Mouse (Mus musculus) neural tube, embryonic 12.5 days (tissue): ENCODE measurements around the gene Cdk6. TPM values are rescaled to one million over a fixed set of nuclear protein-coding genes. Genes with fewer than 3 reads are reported as not detected.
A peak's percentile ranks its signal among the peaks of the same experiment; 100 is the strongest.
"Not testable (repeated sequence)": the region's sequence is repeated elsewhere in the genome, so short reads cannot be mapped to it uniquely, and the experiment has no call there.

Experiments
- ATAC-seq: fragments of 200-750 bp; cut with Nextera tagmentation; 2 replicates; pipeline ENCODE4 v1.8.0; 2017; ENCODE audit warnings: low read depth, mild to moderate bottlenecking, moderate TSS enrichment, moderate library complexity; ENCODE audit not compliant: low FRiP score
- H3K27ac ChIP-seq: fragments of 300-500 bp; sonication (generic); 2 replicates; pipeline ENCODE4 v1.5.1; 2016
- H3K27me3 ChIP-seq: fragments of 300-500 bp; sonication (generic); replicated peaks from 2 replicates; pipeline ENCODE4 v1.6.1; 2016; ENCODE audit warnings: mild to moderate bottlenecking
- H3K36me3 ChIP-seq: fragments of 300-500 bp; sonication (generic); 2 replicates; pipeline ENCODE4 v1.6.1; 2016; ENCODE audit warnings: mild to moderate bottlenecking
- H3K4me1 ChIP-seq: fragments of 300-500 bp; sonication (generic); 2 replicates; pipeline ENCODE4 v1.6.1; 2016
- H3K4me2 ChIP-seq: fragments of 300-500 bp; sonication (generic); replicated peaks from 2 replicates; pipeline ENCODE4 v1.6.1; 2016; ENCODE audit warnings: mild to moderate bottlenecking
- H3K4me3 ChIP-seq: fragments of 300-500 bp; sonication (generic); 2 replicates; pipeline ENCODE4 v1.5.1; 2016
- H3K9ac ChIP-seq: fragments of 300-500 bp; sonication (generic); 2 replicates; pipeline ENCODE4 v1.6.1; 2016; ENCODE audit warnings: mild to moderate bottlenecking
- H3K9me3 ChIP-seq: fragments of 300-500 bp; sonication (generic); 2 replicates; pipeline ENCODE4 v1.6.1; 2016; ENCODE audit warnings: mild to moderate bottlenecking
- WGBS: fragments of 180-500 bp; shearing (Covaris S2); methylation state at CpG from one replicate; pipeline ENCODE4 v1.1.7; 2016; 5-methylcytosine and 5-hydroxymethylcytosine counted together
- polyA plus RNA-seq: library from polyadenylated mRNA; unstranded; fragments of >200 nt; fragmentation: Nextera tagmentation; extraction: Ambion mirVana; gene quantifications from 2 replicates; pipeline ENCODE4 v1.2.1, GENCODE M21; 2016

Gene Cdk6
- polyA plus RNA-seq: 18.5 and 27.5 TPM in 2 replicates

- H3K9ac ChIP-seq: peak within 1 kb of the TSS; percentile 69
- WGBS: under 1% methylated on average over 59 of the region's 59 CpGs
- H3K4me3 ChIP-seq: peak within 1 kb of the TSS; percentile 53
- H3K4me1 ChIP-seq: peaks cover 18% of the 10 kb centered on the region
- no peaks in the 10 kb centered on the region for H3K9me3 ChIP-seq
- peak within 1 kb of the TSS; percentile 96 for H3K4me2 ChIP-seq
- no peaks in the 10 kb centered on the region for H3K36me3 ChIP-seq
- peaks cover 27% of the 10 kb centered on the region for H3K27me3 ChIP-seq
- H3K27ac ChIP-seq: no peak within 1 kb of the TSS
- ATAC-seq: peak; percentile 23
These were observed at the start of gene Cdk6 for GRCm38 (mm10) chr5:3341111-3341911. Gene Cdk6, plus strand, starts transcription at chr5:3341485.

GRCm38 (mm10) chr5:3293666-3294065 lies 47.6 kb upstream of the Cdk6 start:
- Histone ChIP-seq H3K9me3 (no peaks in the 10 kb centered on the region), H3K4me3 (no peak overlapping the region), H3K36me3 (no peaks in the 10 kb centered on the region), H3K27ac (no peak overlapping the region), H3K4me2 (no peak overlapping the region), H3K27me3 (no peaks in the 10 kb centered on the region), H3K4me1 (no peaks in the 10 kb centered on the region), H3K9ac (no peak overlapping the region)
- no peak for ATAC-seq
- WGBS: 80% methylated on average over 4 of the region's 4 CpGs

- Histone ChIP-seq H3K27ac (no peak overlapping the region), H3K36me3 (no peaks in the 10 kb centered on the region), H3K4me1 (no peaks in the 10 kb centered on the region), H3K9ac (no peak overlapping the region), H3K4me2 (no peak overlapping the region), H3K9me3 (0 out of 2 replicates have a peak, but pooled peaks cover 4% of the 10 kb centered on the region), H3K4me3 (no peak overlapping the region), H3K27me3 (no peaks in the 10 kb centered on the region)
- WGBS: 87% methylated on average over 12 of the region's 12 CpGs
- ATAC-seq: no peak
These were observed 40.4 kb upstream of the Cdk6 start for GRCm38 (mm10) chr5:3300801-3301457.

GRCm38 (mm10) chr5:3301535-3301934 lies 39.8 kb upstream of the Cdk6 start:
- no peaks in the 10 kb centered on the region for H3K4me1 ChIP-seq
- H3K9ac ChIP-seq: no peak overlapping the region
- no peak overlapping the region for H3K4me2 ChIP-seq
- H3K27ac ChIP-seq: no peak overlapping the region
- no peaks in the 10 kb centered on the region for H3K36me3 ChIP-seq
- ATAC-seq: no peak
- no peak overlapping the region for H3K4me3 ChIP-seq
- H3K9me3 ChIP-seq: 0 out of 2 replicates have a peak, but pooled peaks cover 4% of the 10 kb centered on the region
- no peaks in the 10 kb centered on the region for H3K27me3 ChIP-seq
- 78% methylated on average over 5 of the region's 5 CpGs for WGBS

- Histone ChIP-seq H3K4me2 (no peak overlapping the region), H3K27me3 (no peaks in the 10 kb centered on the region), H3K36me3 (no peaks in the 10 kb centered on the region), H3K27ac (no peak overlapping the region), H3K4me3 (no peak overlapping the region), H3K9me3 (0 out of 2 replicates have a peak, but pooled peaks cover 4% of the 10 kb centered on the region), H3K4me1 (no peaks in the 10 kb centered on the region), H3K9ac (no peak overlapping the region)
- WGBS: 95% methylated on average over 9 of the region's 9 CpGs
- no peak for ATAC-seq
These were observed 37.4 kb upstream of the Cdk6 start for GRCm38 (mm10) chr5:3303876-3304275.

- Histone ChIP-seq H3K9ac (no peak overlapping the region), H3K4me3 (no peak overlapping the region), H3K27me3 (no peaks in the 10 kb centered on the region), H3K9me3 (0 out of 2 replicates have a peak, but pooled peaks cover 4% of the 10 kb centered on the region), H3K4me1 (no peaks in the 10 kb centered on the region), H3K36me3 (no peaks in the 10 kb centered on the region), H3K27ac (no peak overlapping the region), H3K4me2 (no peak overlapping the region)
- WGBS: 87% methylated on average over 1 of the region's 1 CpGs
- no peak for ATAC-seq
These were observed 35.1 kb upstream of the Cdk6 start for GRCm38 (mm10) chr5:3306146-3306545.

- H3K27me3 ChIP-seq: no peaks in the 10 kb centered on the region
- H3K9ac ChIP-seq: no peak overlapping the region
- no peak overlapping the region for H3K4me3 ChIP-seq
- ATAC-seq: no peak
- H3K9me3 ChIP-seq: 0 out of 2 replicates have a peak, but pooled peaks cover 1% of the 10 kb centered on the region
- no peaks in the 10 kb centered on the region for H3K36me3 ChIP-seq
- no peaks in the 10 kb centered on the region for H3K4me1 ChIP-seq
- no peak overlapping the region for H3K27ac ChIP-seq
- no peak overlapping the region for H3K4me2 ChIP-seq
These were observed 32.2 kb upstream of the Cdk6 start for GRCm38 (mm10) chr5:3309122-3309521.

- no peaks in the 10 kb centered on the region for H3K9me3 ChIP-seq
- no peak overlapping the region for H3K27ac ChIP-seq
- no peak for ATAC-seq
- H3K9ac ChIP-seq: no peak overlapping the region
- no peak overlapping the region for H3K4me2 ChIP-seq
- 86% methylated on average over 1 of the region's 1 CpGs for WGBS
- no peak overlapping the region for H3K4me3 ChIP-seq
- H3K4me1 ChIP-seq: no peaks in the 10 kb centered on the region
- H3K36me3 ChIP-seq: no peaks in the 10 kb centered on the region
- no peaks in the 10 kb centered on the region for H3K27me3 ChIP-seq
These were observed 31.7 kb upstream of the Cdk6 start for GRCm38 (mm10) chr5:3309587-3309986.

GRCm38 (mm10) chr5:3311156-3311555 lies 30.1 kb upstream of the Cdk6 start:
- not testable (repeated sequence) for H3K27ac ChIP-seq, H3K36me3 ChIP-seq, H3K27me3 ChIP-seq, H3K9ac ChIP-seq, H3K4me3 ChIP-seq, ATAC-seq, H3K4me1 ChIP-seq, H3K4me2 ChIP-seq, H3K9me3 ChIP-seq
- WGBS: 89% methylated on average over 7 of the region's 7 CpGs

GRCm38 (mm10) chr5:3317724-3318123 lies 23.6 kb upstream of the Cdk6 start:
- H3K9me3 ChIP-seq, H3K27me3 ChIP-seq, H3K4me3 ChIP-seq, H3K27ac ChIP-seq, H3K36me3 ChIP-seq, H3K9ac ChIP-seq, ATAC-seq, H3K4me2 ChIP-seq, H3K4me1 ChIP-seq: not testable (repeated sequence)
- WGBS: 93% methylated on average over 5 of the region's 5 CpGs

- WGBS: 9% methylated on average over 1 of the region's 1 CpGs
- no peak overlapping the region for H3K4me2 ChIP-seq
- no peaks in the 10 kb centered on the region for H3K27me3 ChIP-seq
- H3K4me1 ChIP-seq: no peaks in the 10 kb centered on the region
- no peak overlapping the region for H3K4me3 ChIP-seq
- no peaks in the 10 kb centered on the region for H3K36me3 ChIP-seq
- H3K9me3 ChIP-seq: no peaks in the 10 kb centered on the region
- ATAC-seq: peak; percentile 37; the same call in 1 of the 2 replicates
- no peak overlapping the region for H3K27ac ChIP-seq
- H3K9ac ChIP-seq: no peak overlapping the region
These were observed 21.1 kb upstream of the Cdk6 start for GRCm38 (mm10) chr5:3320225-3320624.

GRCm38 (mm10) chr5:3322052-3322451 lies 19.2 kb upstream of the Cdk6 start:
- 85% methylated on average over 6 of the region's 6 CpGs for WGBS

More at GRCm38 (mm10) chr5:3322052-3322451, 19.2 kb upstream of the Cdk6 start:
- no peaks in the 10 kb centered on the region for H3K27me3 ChIP-seq
- no peaks in the 10 kb centered on the region for H3K9me3 ChIP-seq
- H3K27ac ChIP-seq: no peak overlapping the region
- H3K9ac ChIP-seq: no peak overlapping the region
- H3K4me3 ChIP-seq: no peak overlapping the region
- no peak for ATAC-seq
- no peaks in the 10 kb centered on the region for H3K4me1 ChIP-seq
- H3K36me3 ChIP-seq: no peaks in the 10 kb centered on the region
- H3K4me2 ChIP-seq: no peak overlapping the region
